Mouse (Mus musculus): ENCODE results near the gene Gm20509.

DNA sequence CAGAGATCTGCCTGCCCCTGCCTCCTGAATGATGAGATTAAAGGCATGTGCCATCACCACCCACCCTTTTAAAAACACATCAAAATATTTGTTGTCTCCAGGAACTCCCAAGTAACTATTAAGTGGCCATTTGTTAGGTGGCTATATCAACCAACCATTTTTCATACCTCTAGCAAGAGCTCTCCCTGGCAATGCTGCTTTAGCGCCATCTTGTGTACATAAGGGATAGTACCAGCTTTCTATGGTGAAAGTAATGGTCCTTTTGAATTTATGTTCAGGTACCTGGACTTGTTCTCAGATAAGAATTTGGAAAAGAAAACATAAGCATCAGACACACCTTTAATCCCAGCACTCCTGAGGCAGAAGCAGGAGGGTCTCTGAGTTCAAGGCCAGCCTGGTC lies 10.5 kb upstream of the Gm20509 start:
- TF ChIP-seq CTCF (IDR thresholded peaks at IDR 0.05; ENCODE audit: low read depth, low read length) (no peak), POLR2A (IDR thresholded peaks at IDR 0.05; ENCODE audit: borderline replicate concordance, low read depth, low read length) (no peak)
